Mouse (Mus musculus): ENCODE results near the gene Zc2hc1c. TPM values are rescaled to one million over a fixed set of nuclear protein-coding genes. Genes with fewer than 3 reads are reported as not detected.

Gene Zc2hc1c
- polyA plus RNA-seq, 1 experiment from 2014 or later = 1.7 TPM

- H3K9me3 ChIP-seq = no peaks in the 10 kb centered on the region
- peaks cover 5% of the 10 kb centered on the region; the same call in 1 of the 2 replicates for H3K4me1 ChIP-seq
- ATAC-seq (ENCODE audit: borderline replicate concordance, extremely low read depth, low FRiP score, low TSS enrichment) = no peak
- WGBS = 63% methylated on average over 7 of the region's 7 CpGs
- H3K9ac ChIP-seq = no peak overlapping the region
- H3K36me3 ChIP-seq = peaks cover 31% of the 10 kb centered on the region
- H3K4me2 ChIP-seq = no peak overlapping the region
- H3K4me3 ChIP-seq = no peak overlapping the region
- H3K27me3 ChIP-seq = no peaks in the 10 kb centered on the region
- no peak overlapping the region for H3K27ac ChIP-seq
Measured at GRCm38 (mm10) chr12:85344252-85344651, 55.9 kb downstream of the Zc2hc1c start.

DNA sequence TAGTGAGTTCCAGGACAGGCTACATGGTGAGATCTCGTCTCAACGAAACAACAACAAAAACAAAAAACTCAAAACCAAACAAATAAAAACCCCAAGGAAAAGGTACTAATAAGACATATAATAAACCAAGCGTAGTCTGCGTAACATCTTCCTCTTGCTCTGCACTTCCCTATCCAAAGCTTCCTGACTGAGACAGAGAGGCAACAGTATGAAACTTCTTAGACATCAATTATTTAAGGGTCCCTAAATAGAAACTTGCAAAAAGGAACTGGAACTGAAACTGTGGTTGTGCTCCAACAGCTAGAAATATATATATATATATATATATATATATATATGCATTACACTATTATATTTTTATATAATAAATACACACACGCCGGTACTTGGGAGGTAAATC, 57.2 kb downstream of the Zc2hc1c start:
- no peak for ATAC-seq (ENCODE audit: borderline replicate concordance, extremely low read depth, low FRiP score, low TSS enrichment)
- 90% methylated on average over 6 of the region's 6 CpGs for WGBS

DNA sequence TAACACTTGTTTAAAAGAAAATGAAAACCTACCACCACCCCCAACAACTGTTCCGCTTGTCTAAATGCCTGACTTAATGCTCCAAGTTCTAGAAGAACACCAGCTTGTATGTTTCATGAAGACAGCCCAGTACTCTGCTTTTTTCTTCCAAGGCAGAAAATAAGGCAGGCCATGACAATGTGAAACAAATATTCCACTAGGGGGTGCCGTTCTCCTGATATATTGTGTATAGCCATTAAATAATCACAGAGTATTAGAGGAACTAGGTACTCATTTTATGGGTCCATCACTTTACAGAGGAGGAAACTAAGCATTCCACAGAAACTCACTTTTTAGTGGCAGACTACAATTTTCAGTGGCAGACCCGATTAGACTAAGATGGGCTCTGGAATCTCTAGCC, 58.0 kb downstream of the Zc2hc1c start:
- no peak overlapping the region for H3K4me3 ChIP-seq
- H3K4me1 ChIP-seq = peaks cover 4% of the 10 kb centered on the region; the same call in 1 of the 2 replicates
- no peaks in the 10 kb centered on the region for H3K9me3 ChIP-seq
- no peak overlapping the region for H3K4me2 ChIP-seq
- no peak overlapping the region for H3K27ac ChIP-seq
- peaks cover 35% of the 10 kb centered on the region for H3K36me3 ChIP-seq
- no peak overlapping the region for H3K9ac ChIP-seq
- 49% methylated on average over 3 of the region's 3 CpGs for WGBS
- no peaks in the 10 kb centered on the region for H3K27me3 ChIP-seq
- ATAC-seq (ENCODE audit: borderline replicate concordance, extremely low read depth, low FRiP score, low TSS enrichment) = no peak

More for the DNA sequence above, 57.2 kb downstream of the Zc2hc1c start:
- H3K4me1 ChIP-seq = no peaks in the 10 kb centered on the region
- no peaks in the 10 kb centered on the region for H3K27me3 ChIP-seq
- no peaks in the 10 kb centered on the region for H3K9me3 ChIP-seq
- no peak overlapping the region for H3K9ac ChIP-seq
- H3K4me3 ChIP-seq = no peak overlapping the region
- no peak overlapping the region for H3K27ac ChIP-seq
- H3K36me3 ChIP-seq = peaks cover 34% of the 10 kb centered on the region
- H3K4me2 ChIP-seq = no peak overlapping the region

DNA sequence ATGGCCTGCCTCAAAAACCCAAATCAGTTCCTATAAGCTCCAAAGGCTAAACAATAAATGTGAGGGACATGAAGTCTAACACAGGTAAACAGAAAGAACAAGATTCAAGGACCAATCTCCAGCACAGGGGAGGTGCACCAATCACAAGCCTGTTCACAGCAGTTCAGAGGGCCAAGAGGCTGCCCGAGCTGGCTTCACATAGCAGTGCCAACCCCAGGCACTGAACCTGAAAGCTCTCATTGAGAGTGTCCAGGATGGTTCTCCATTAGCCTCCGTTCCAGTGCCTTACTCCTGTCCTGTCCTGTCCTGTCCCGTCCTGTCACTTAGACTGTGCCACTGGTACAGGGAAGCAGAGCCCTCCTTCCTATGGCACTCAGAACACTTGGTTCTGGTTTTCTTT, 58.8 kb downstream of the Zc2hc1c start:
- 65% methylated on average over 3 of the region's 3 CpGs for WGBS
- Histone ChIP-seq H3K4me3 (no peak overlapping the region), H3K27ac (peak overlapping the region; percentile 47; the same call in 1 of the 2 replicates), H3K27me3 (no peaks in the 10 kb centered on the region), H3K4me1 (peaks cover 4% of the 10 kb centered on the region; the same call in 1 of the 2 replicates), H3K36me3 (peaks cover 33% of the 10 kb centered on the region), H3K9me3 (no peaks in the 10 kb centered on the region), H3K9ac (no peak overlapping the region), H3K4me2 (no peak overlapping the region)
- no peak for ATAC-seq (ENCODE audit: borderline replicate concordance, extremely low read depth, low FRiP score, low TSS enrichment)

- Histone ChIP-seq H3K36me3 (peaks cover 38% of the 10 kb centered on the region), H3K4me1 (peaks cover 4% of the 10 kb centered on the region; the same call in 1 of the 2 replicates), H3K27ac (peak overlapping the region; percentile 47), H3K4me2 (no peak overlapping the region), H3K27me3 (no peaks in the 10 kb centered on the region), H3K9me3 (no peaks in the 10 kb centered on the region), H3K9ac (no peak overlapping the region), H3K4me3 (no peak overlapping the region)
- 78% methylated on average over 6 of the region's 6 CpGs for WGBS
- no peak for ATAC-seq (ENCODE audit: borderline replicate concordance, extremely low read depth, low FRiP score, low TSS enrichment)
Measured at GRCm38 (mm10) chr12:85348338-85348737, 59.9 kb downstream of the Zc2hc1c start.

Small RNA genes lying within 50 kb of the gene (microRNA-seq; reads per million reads assigned to microRNA genes)
- gene Mir6938 = 0.74 reads per million

Other genes with a start within 250 kb of the Zc2hc1c start
- 5.5 and 6.6 TPM in 2 replicates for gene Prox2, start 177.8 kb upstream of the Zc2hc1c start, polyA plus RNA-seq (2015; fragmentation: Nextera tagmentation; extraction: Ambion mirVana)
- 108 and 109 TPM in 2 replicates for gene Dlst, start 177.8 kb upstream of the Zc2hc1c start, polyA plus RNA-seq (2015; fragmentation: Nextera tagmentation; extraction: Ambion mirVana)
- 1.1 and 1.4 TPM in 2 replicates for gene Rps6kl1, start 137.3 kb upstream of the Zc2hc1c start, polyA plus RNA-seq (2015; fragmentation: Nextera tagmentation; extraction: Ambion mirVana)
- gene Pgf, start 110.8 kb upstream of the Zc2hc1c start, polyA plus RNA-seq (2015; fragmentation: Nextera tagmentation; extraction: Ambion mirVana) = 10.8 and 12.7 TPM in 2 replicates
- gene Eif2b2, start 69.1 kb upstream of the Zc2hc1c start, polyA plus RNA-seq (2015; fragmentation: Nextera tagmentation; extraction: Ambion mirVana) = 88.2 and 94.9 TPM in 2 replicates
- 8.1 and 9.3 TPM in 2 replicates for gene Mlh3, start 18.0 kb upstream of the Zc2hc1c start, polyA plus RNA-seq (2015; fragmentation: Nextera tagmentation; extraction: Ambion mirVana)
- 53.8 and 55.5 TPM in 2 replicates for gene Acyp1, start 153 bp upstream of the Zc2hc1c start, polyA plus RNA-seq (2015; fragmentation: Nextera tagmentation; extraction: Ambion mirVana)
- gene Nek9, start 50.8 kb downstream of the Zc2hc1c start, polyA plus RNA-seq (2015; fragmentation: Nextera tagmentation; extraction: Ambion mirVana) = 19.5 and 21.1 TPM in 2 replicates
- gene Tmed10, start 86.3 kb downstream of the Zc2hc1c start, polyA plus RNA-seq (2015; fragmentation: Nextera tagmentation; extraction: Ambion mirVana) = 321 and 334 TPM in 2 replicates
- 5.5 and 5.7 TPM in 2 replicates for gene Fos, start 185.3 kb downstream of the Zc2hc1c start, polyA plus RNA-seq (2015; fragmentation: Nextera tagmentation; extraction: Ambion mirVana)

Data from lung, embryonic 15.5 days (tissue).